Mouse (Mus musculus) 416B (cell line): ENCODE measurements around the gene Galnt2.

ENCODE experiments used
- DNase-seq: peaks from one replicate; pipeline ENCODE4 v3.0.0; 2011; ENCODE audit warnings: low read depth

Gene Galnt2

GRCm38 (mm10) chr8:124292965-124293364, 61.8 kb downstream of the Galnt2 start:
- no peak for DNase-seq

GRCm38 (mm10) chr8:124294425-124294824, 63.2 kb downstream of the Galnt2 start:
- DNase-seq, result peak; percentile 88

- DNase-seq, result peak; percentile 71
Measured at GRCm38 (mm10) chr8:124294900-124295299, 63.7 kb downstream of the Galnt2 start.

- DNase-seq, result peak; percentile 74
Measured at GRCm38 (mm10) chr8:124295357-124295756, 64.2 kb downstream of the Galnt2 start.

- peak; percentile 32 for DNase-seq
Measured at GRCm38 (mm10) chr8:124301512-124301911, 70.3 kb downstream of the Galnt2 start.

- DNase-seq, result peak; percentile 62
Measured at GRCm38 (mm10) chr8:124301935-124302555, 70.9 kb downstream of the Galnt2 start.

- DNase-seq, result no peak
Measured at GRCm38 (mm10) chr8:124303211-124303902, 72.2 kb downstream of the Galnt2 start.

GRCm38 (mm10) chr8:124304141-124304540, 73.0 kb downstream of the Galnt2 start:
- no peak for DNase-seq

GRCm38 (mm10) chr8:124306574-124306973, 75.4 kb downstream of the Galnt2 start:
- DNase-seq, result peak; percentile 41

GRCm38 (mm10) chr8:124307700-124308099, 76.5 kb downstream of the Galnt2 start:
- DNase-seq, result no peak

- DNase-seq, result no peak
Measured at GRCm38 (mm10) chr8:124310509-124310908, 79.3 kb downstream of the Galnt2 start.

GRCm38 (mm10) chr8:124311111-124311510, 79.9 kb downstream of the Galnt2 start:
- no peak for DNase-seq

- no peak for DNase-seq
Measured at GRCm38 (mm10) chr8:124311723-124312122, 80.5 kb downstream of the Galnt2 start.

GRCm38 (mm10) chr8:124312228-124312627, 81.0 kb downstream of the Galnt2 start:
- DNase-seq, result no peak

- peak; percentile 24 for DNase-seq
Measured at GRCm38 (mm10) chr8:124314803-124315202, 83.6 kb downstream of the Galnt2 start.

- DNase-seq, result no peak
Measured at GRCm38 (mm10) chr8:124316466-124317136, 85.4 kb downstream of the Galnt2 start.

GRCm38 (mm10) chr8:124317191-124317682, 86.0 kb downstream of the Galnt2 start:
- DNase-seq, result peak; percentile 74

GRCm38 (mm10) chr8:124317821-124318220, 86.6 kb downstream of the Galnt2 start:
- DNase-seq, result peak; percentile 79

GRCm38 (mm10) chr8:124318612-124319315, 87.6 kb downstream of the Galnt2 start:
- peak; percentile 32 for DNase-seq

- DNase-seq, result peak; percentile 21
Measured at GRCm38 (mm10) chr8:124319316-124319652, 88.1 kb downstream of the Galnt2 start.

GRCm38 (mm10) chr8:124321227-124321840, 90.1 kb downstream of the Galnt2 start:
- DNase-seq, result no peak

GRCm38 (mm10) chr8:124323356-124323755, 92.2 kb downstream of the Galnt2 start:
- DNase-seq, result no peak
